Mouse (Mus musculus) T-helper 2 cell (primary cell): ENCODE measurements at regions not wholly inside any gene's neighbourhood (a gene's known extent, or its start where the extent isn't known, plus 50 kb on each side); places are given as distances from the start of the nearest gene placed in this dataset.

ENCODE experiments used
- in situ Hi-C: fragments of 300-600 bp; cut with MboI, MseI; formaldehyde crosslinking; loops from one replicate; pipeline ENCODE4 v1.15.1; 2025; ENCODE audit warnings: high pct_unique_total_duplicates

DNA sequence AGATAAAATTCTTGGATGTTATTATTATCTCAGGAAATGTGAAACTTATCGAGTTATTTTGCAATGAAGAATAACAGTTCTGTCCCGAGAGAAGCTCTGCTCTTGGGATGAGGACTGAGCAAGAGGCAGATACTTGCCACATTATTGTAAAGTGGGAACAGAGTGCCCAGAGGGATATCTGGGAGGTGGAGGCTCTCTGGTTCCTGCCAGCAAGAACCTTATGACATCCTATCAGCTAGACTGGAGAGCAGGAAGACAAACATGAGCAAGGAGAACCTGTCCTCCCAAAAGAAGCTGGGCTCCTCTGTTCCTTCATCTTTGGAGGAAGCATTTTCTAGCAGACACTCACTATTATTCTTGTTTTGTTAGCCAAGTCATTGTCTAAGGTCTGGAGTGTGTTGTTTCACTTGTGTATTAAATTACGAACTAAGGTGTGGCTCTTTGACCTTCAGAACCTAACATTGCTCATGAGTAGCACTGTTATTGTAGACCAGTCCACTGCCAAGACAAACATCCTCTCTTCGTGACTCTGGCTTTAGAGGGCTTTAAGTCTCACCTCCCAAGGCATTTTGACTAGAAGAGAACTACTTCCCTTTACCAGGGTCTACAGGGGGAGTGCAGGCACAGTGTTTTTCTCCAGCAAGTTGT lies 69.6 kb upstream of the Palmd start:
- in situ Hi-C loops: no loop called here
